Mouse (Mus musculus): ENCODE measurements around the gene Coro2a. TPM values are rescaled to one million over a fixed set of nuclear protein-coding genes. Genes with fewer than 3 reads are reported as not detected.
"Not testable (repeated sequence)": the region's sequence is repeated elsewhere in the genome, so short reads cannot be mapped to it uniquely, and the experiment has no call there.

Coro2a gene
- polyA plus RNA-seq, 1 experiment = 23.2 TPM

DNA sequence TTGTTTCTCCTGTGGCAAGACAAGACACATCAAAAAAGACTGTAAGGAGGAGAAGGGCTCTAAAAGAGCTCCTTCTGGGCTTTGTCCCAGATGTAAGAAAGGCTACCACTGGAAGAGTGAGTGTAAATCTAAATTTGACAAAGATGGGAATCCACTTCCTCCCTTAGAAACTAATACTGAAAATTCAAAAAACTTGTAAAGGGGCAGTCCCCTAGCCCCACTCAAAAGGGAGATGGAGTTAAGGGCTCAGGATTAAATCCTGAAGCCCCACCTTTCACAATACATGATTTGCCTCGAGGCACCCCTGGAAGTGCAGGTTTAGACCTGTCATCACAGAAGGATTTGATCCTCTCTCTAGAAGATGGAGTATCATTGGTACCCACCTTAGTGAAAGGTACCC is 23.8 kb downstream of the Coro2a start:
- Histone ChIP-seq H3K4me3 (ENCODE audit: insufficient read depth, low read length) (no peak overlapping the region), H3K27ac (ENCODE audit: insufficient read depth, low read length) (no peak overlapping the region), H3K4me1 (ENCODE audit: control insufficient read depth, insufficient read depth, low read length) (no peaks in the 10 kb centered on the region)
- TF ChIP-seq CTCF (IDR thresholded peaks at IDR 0.05; ENCODE audit: extremely low read depth, insufficient read depth, low read length) = no peak

GRCm38 (mm10) chr4:46575509-46576284 is 26.3 kb downstream of the Coro2a start:
- H3K4me3 ChIP-seq (ENCODE audit: insufficient read depth, low read length); H3K4me1 ChIP-seq (ENCODE audit: control insufficient read depth, insufficient read depth, low read length); H3K27ac ChIP-seq (ENCODE audit: insufficient read depth, low read length): not testable (repeated sequence)

GRCm38 (mm10) chr4:46574841-46575240 is 27.2 kb downstream of the Coro2a start:
- H3K4me1 ChIP-seq (ENCODE audit: control insufficient read depth, insufficient read depth, low read length) = no peaks in the 10 kb centered on the region
- no peak for TF ChIP-seq CTCF (IDR thresholded peaks at IDR 0.05; ENCODE audit: extremely low read depth, insufficient read depth, low read length)
- no peak for TF ChIP-seq POLR2A (IDR thresholded peaks at IDR 0.05; ENCODE audit: extremely low read depth, insufficient read depth, low read length)
- H3K4me3 ChIP-seq (ENCODE audit: insufficient read depth, low read length) = no peak overlapping the region
- H3K27ac ChIP-seq (ENCODE audit: insufficient read depth, low read length) = no peak overlapping the region

DNA sequence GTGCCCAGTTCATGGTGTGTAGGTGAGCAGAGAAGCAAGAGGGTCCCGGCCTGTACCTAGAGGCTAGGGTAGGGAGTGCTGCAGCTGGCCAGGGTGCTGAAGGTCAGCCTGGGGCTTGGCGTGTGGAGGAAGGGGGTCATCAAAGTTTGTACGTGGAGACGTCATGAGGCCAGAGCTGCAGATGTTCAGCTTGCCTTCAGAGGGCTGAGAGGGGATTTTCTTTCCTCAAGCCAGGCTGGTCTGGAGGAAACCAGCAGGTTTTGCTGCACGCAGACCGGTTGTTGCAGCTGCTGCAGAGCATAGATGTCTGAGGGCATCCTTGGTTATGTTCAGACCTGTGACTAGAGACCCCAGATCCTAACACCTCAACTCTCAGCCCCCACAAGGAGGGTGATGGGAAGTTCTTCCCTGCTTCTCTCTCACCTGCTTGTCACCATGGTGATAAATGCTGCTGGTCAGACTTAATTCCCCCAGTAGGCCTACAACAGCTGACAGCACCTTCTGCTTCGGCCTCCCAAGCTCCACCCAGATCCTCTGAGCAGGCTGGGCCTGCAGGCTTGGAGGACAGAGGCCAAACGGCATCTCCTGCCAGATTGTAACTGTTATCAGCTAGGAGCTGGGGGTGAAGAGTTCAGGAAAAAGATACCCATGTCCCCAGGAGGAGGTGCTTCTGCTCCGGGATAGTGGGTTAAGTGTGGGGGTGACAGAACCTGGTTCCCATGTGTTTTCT is 27.8 kb downstream of the Coro2a start:
- TF ChIP-seq CTCF (IDR thresholded peaks at IDR 0.05; ENCODE audit: extremely low read depth, insufficient read depth, low read length) (no peak), POLR2A (IDR thresholded peaks at IDR 0.05; ENCODE audit: extremely low read depth, insufficient read depth, low read length) (no peak)
- no peak overlapping the region for H3K4me3 ChIP-seq (ENCODE audit: insufficient read depth, low read length)
- no peak overlapping the region for H3K27ac ChIP-seq (ENCODE audit: insufficient read depth, low read length)
- no peaks in the 10 kb centered on the region for H3K4me1 ChIP-seq (ENCODE audit: control insufficient read depth, insufficient read depth, low read length)

DNA sequence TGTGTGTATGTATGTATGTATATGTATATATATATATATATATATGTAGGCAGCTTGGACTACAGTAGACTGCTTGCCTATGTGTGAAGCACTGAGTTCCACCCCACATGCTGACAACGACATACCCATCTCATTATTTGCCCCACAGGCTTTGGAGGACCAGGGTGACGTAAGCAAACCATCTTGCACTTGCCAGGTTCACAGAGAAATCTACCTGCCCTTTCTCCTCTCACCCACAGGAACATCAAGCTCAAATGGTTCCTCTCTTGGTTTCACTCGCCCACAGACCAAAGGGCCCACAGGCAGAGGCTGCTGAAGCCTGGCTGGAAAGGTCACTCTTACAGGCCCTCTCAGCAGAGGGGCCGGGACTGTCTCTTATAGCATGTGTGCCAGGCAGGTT is 29.4 kb downstream of the Coro2a start:
- TF ChIP-seq POLR2A (IDR thresholded peaks at IDR 0.05; ENCODE audit: extremely low read depth, insufficient read depth, low read length) = no peak
- no peak for TF ChIP-seq CTCF (IDR thresholded peaks at IDR 0.05; ENCODE audit: extremely low read depth, insufficient read depth, low read length)
- Histone ChIP-seq H3K4me1 (ENCODE audit: control insufficient read depth, insufficient read depth, low read length) (no peaks in the 10 kb centered on the region), H3K4me3 (ENCODE audit: insufficient read depth, low read length) (no peak overlapping the region), H3K27ac (ENCODE audit: insufficient read depth, low read length) (no peak overlapping the region)

DNA sequence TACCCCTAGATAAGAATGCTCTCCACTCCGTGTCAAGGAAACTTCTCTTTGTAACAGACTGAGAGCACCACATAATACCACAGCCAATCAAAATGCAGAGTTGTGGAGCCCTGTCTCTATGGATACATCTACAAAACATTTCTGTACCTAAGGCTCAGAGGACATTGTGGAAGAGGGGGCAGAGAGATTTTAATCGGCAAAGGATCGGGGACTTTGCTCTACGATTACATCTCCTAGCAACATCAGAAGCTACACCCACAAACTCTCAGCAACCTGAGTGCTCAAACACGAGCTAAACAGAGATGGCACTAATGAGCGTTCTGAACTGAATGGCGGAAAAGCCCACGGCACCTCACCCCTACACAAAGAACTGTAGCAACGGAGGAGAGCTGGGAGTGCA is 30.3 kb downstream of the Coro2a start:
- no peak for TF ChIP-seq CTCF (IDR thresholded peaks at IDR 0.05; ENCODE audit: extremely low read depth, insufficient read depth, low read length)
- no peak for TF ChIP-seq POLR2A (IDR thresholded peaks at IDR 0.05; ENCODE audit: extremely low read depth, insufficient read depth, low read length)
- H3K4me3 ChIP-seq (ENCODE audit: insufficient read depth, low read length) = no peak overlapping the region
- no peak overlapping the region for H3K27ac ChIP-seq (ENCODE audit: insufficient read depth, low read length)
- no peaks in the 10 kb centered on the region for H3K4me1 ChIP-seq (ENCODE audit: control insufficient read depth, insufficient read depth, low read length)

GRCm38 (mm10) chr4:46569671-46570070 is 32.3 kb downstream of the Coro2a start:
- TF ChIP-seq POLR2A (IDR thresholded peaks at IDR 0.05; ENCODE audit: extremely low read depth, insufficient read depth, low read length) = no peak
- TF ChIP-seq CTCF (IDR thresholded peaks at IDR 0.05; ENCODE audit: extremely low read depth, insufficient read depth, low read length) = no peak
- no peak overlapping the region for H3K27ac ChIP-seq (ENCODE audit: insufficient read depth, low read length)
- no peak overlapping the region for H3K4me3 ChIP-seq (ENCODE audit: insufficient read depth, low read length)
- no peaks in the 10 kb centered on the region for H3K4me1 ChIP-seq (ENCODE audit: control insufficient read depth, insufficient read depth, low read length)

DNA sequence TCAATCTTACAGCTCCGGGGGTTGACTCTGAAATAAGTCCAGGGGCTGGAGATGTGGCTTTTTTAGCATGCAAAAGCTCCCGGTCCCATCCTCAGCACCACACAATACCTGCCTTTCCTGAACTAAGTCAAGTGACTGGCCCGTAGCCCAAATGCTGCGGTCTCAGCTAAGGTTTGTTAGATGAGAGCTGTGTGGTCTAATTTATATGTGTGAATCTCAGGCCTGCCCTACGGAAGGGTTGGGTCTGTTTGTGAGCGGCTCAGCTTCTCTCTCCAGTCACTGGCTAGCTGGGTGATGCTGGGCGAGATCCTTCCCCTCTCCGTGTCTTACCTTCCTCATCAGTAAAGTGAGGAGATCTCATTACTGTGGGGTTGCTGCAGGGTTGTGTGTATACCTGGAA is 33.8 kb downstream of the Coro2a start:
- no peak for TF ChIP-seq CTCF (IDR thresholded peaks at IDR 0.05; ENCODE audit: extremely low read depth, insufficient read depth, low read length)
- no peak for TF ChIP-seq POLR2A (IDR thresholded peaks at IDR 0.05; ENCODE audit: extremely low read depth, insufficient read depth, low read length)
- no peaks in the 10 kb centered on the region for H3K4me1 ChIP-seq (ENCODE audit: control insufficient read depth, insufficient read depth, low read length)
- H3K27ac ChIP-seq (ENCODE audit: insufficient read depth, low read length) = no peak overlapping the region
- no peak overlapping the region for H3K4me3 ChIP-seq (ENCODE audit: insufficient read depth, low read length)

DNA sequence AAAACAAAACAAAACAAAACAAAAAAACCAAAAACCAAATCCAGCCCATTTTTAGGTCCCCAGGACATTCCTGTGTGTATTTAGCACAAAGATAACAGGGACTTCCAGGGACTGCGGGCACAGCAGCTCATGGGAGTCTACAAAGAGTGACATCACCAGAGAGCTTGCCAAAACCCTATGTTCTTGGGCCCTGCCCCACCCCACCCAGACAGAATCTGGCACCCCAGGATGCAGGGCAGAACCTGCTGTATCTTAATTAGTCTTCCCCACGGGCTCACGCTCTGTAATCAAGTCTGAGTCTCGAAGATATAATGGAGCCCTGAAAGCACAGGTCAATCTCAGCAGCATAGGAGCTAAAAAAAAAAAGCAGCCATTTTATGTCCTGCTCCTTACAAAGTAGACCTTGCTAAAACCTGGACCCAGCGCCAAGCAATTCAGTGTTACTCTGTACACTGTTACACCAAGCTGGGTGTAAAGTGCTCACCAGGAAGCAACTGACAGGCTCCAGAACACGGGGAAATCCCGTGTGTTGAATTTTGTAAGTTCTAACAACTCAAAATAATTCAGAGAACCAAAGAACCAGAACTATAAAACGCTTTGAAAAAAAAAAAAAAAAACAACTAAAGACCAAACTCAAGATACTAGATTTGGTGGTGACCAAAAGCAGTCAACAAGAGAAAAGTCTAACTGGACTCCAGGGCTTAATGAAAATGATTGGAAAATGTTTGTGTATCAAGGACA is 34.9 kb downstream of the Coro2a start:
- TF ChIP-seq POLR2A (IDR thresholded peaks at IDR 0.05; ENCODE audit: extremely low read depth, insufficient read depth, low read length) = no peak
- no peak for TF ChIP-seq CTCF (IDR thresholded peaks at IDR 0.05; ENCODE audit: extremely low read depth, insufficient read depth, low read length)
- H3K4me1 ChIP-seq (ENCODE audit: control insufficient read depth, insufficient read depth, low read length) = no peaks in the 10 kb centered on the region
- H3K27ac ChIP-seq (ENCODE audit: insufficient read depth, low read length) = no peak overlapping the region
- no peak overlapping the region for H3K4me3 ChIP-seq (ENCODE audit: insufficient read depth, low read length)

Measured in cortical plate, adult 2 months (tissue).